Mouse (Mus musculus): ENCODE measurements around the gene Map3k14. TPM values are rescaled to one million over a fixed set of nuclear protein-coding genes. Genes with fewer than 3 reads are reported as not detected.

Map3k14 gene
- polyA plus RNA-seq, 1 experiment from 2014 or later, result 4.8 TPM

DNA sequence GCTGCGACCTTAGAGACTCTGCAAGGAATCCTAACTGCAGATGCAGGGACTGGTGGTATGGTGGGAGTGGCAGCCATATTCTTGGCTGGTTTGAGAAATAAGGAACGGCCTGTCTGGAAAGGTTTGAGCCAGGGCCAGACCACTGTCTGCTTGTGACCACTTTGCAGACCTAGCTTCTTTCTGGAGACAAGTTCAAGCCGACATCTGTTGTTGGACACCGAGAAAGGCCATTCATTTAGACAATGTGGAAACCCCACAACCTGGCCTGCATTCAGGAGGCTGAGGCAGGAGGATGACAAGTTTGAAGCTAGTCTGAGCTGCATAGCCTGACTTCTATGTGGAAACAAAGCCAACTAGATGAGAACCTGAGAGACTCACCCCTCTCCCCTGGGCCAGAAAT is 1.1 kb upstream of the Map3k14 start:
- peak overlapping the region; percentile 90 for H3K4me2 ChIP-seq
- H3K9ac ChIP-seq, result no peak overlapping the region
- no peaks in the 10 kb centered on the region for H3K27me3 ChIP-seq
- H3K4me3 ChIP-seq, result no peak overlapping the region
- H3K36me3 ChIP-seq, result no peaks in the 10 kb centered on the region
- ATAC-seq (ENCODE audit: low FRiP score, low read depth), result no peak
- H3K9me3 ChIP-seq, result no peaks in the 10 kb centered on the region
- peak overlapping the region; percentile 80 for H3K27ac ChIP-seq (replicated peaks)
- WGBS, result 69% methylated on average over 4 of the region's 4 CpGs
- peaks cover 47% of the 10 kb centered on the region for H3K4me1 ChIP-seq (replicated peaks)

DNA sequence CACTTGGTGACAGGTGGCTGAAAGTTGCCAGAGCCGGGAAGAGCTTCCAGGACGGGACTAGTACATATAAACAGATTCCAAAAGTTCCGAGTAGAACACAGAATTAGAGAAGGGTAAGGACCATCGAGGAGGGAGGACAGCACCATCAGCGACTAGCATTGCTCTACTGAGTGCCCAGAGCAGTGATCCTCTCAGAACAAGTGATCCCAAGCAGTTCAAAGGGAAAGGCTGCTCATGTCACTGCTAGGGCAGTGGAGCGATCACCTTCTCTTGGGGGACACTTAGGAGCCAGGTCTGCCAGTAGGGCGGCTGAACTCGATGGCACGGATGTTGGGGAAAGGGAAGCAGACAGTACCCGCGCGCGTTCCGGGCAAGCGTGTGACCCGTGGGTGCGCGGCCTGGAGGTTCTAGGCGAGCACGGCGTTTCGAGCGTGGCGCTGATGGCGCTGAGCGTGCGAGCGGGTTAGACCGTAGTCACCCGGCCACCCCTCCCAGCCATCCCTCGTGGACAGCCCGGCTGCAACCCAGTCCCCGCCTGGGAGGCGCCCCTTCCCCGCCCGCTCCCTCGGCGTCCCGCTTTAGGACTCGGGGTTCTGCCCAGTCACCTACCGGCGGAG is 435 bp downstream of the Map3k14 start:
- Histone ChIP-seq H3K4me2 (peak overlapping the region; percentile 90), H3K36me3 (no peaks in the 10 kb centered on the region), H3K4me3 (peak overlapping the region; percentile 82), H3K9me3 (no peaks in the 10 kb centered on the region), H3K27ac (replicated peaks) (peak overlapping the region; percentile 80), H3K4me1 (replicated peaks) (peaks cover 61% of the 10 kb centered on the region), H3K9ac (peak overlapping the region; percentile 74), H3K27me3 (no peaks in the 10 kb centered on the region)
- WGBS, result under 1% methylated on average over 42 of the region's 42 CpGs
- ATAC-seq (ENCODE audit: low FRiP score, low read depth), result no peak; the same call in 1 of the 2 replicates

DNA sequence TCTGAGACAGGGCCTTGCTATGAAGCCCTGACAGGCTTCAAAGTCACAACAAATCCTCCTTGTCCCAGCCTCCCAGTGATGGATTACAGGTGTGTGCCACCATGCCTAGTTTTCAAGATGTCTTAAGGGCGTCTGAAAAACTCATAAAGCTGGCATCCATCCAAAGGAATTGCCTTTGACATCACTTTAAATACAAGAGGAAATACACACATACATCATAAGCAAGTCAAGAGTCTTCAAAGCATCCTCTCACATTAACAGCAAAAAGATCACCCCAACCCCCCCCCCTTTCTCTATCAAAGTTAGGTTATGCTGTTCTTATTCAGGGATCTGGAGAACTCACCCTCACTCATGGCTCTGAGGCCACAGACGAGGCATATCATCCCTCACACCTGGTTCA is 1.4 kb downstream of the Map3k14 start:
- Histone ChIP-seq H3K4me3 (peak overlapping the region; percentile 82; the same call in 1 of the 2 replicates), H3K4me2 (peak overlapping the region; percentile 90), H3K27me3 (no peaks in the 10 kb centered on the region), H3K4me1 (replicated peaks) (peaks cover 63% of the 10 kb centered on the region), H3K27ac (replicated peaks) (no peak overlapping the region), H3K9ac (no peak overlapping the region), H3K36me3 (no peaks in the 10 kb centered on the region), H3K9me3 (no peaks in the 10 kb centered on the region)
- no peak for ATAC-seq (ENCODE audit: low FRiP score, low read depth)
- WGBS, result 70% methylated on average over 2 of the region's 2 CpGs

DNA sequence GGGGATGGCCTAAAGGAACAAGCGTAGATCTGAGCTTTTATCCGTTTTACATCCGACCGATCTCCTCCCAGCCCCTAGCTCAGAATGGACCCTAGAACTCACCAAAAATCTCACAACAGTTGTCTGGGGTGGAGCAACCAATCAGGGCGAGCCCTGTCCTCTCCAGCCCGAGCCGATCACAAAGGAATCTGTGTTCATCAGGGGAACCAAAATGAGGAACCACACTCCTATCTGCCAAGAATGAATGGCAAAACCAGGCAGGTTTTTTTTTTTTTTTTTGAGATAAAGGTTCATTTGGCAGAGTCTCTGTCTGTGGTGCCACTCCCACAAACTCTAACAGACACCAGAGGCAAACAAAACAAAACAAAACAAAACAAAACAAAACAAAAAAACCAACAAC is 2.1 kb downstream of the Map3k14 start:
- no peaks in the 10 kb centered on the region for H3K9me3 ChIP-seq
- no peaks in the 10 kb centered on the region for H3K36me3 ChIP-seq
- 48% methylated on average over 7 of the region's 7 CpGs for WGBS
- no peak overlapping the region for H3K27ac ChIP-seq (replicated peaks)
- no peak for ATAC-seq (ENCODE audit: low FRiP score, low read depth)
- no peak overlapping the region for H3K9ac ChIP-seq
- H3K4me2 ChIP-seq, result peak overlapping the region; percentile 90
- peaks cover 63% of the 10 kb centered on the region for H3K4me1 ChIP-seq (replicated peaks)
- H3K4me3 ChIP-seq, result no peak overlapping the region
- no peaks in the 10 kb centered on the region for H3K27me3 ChIP-seq

DNA sequence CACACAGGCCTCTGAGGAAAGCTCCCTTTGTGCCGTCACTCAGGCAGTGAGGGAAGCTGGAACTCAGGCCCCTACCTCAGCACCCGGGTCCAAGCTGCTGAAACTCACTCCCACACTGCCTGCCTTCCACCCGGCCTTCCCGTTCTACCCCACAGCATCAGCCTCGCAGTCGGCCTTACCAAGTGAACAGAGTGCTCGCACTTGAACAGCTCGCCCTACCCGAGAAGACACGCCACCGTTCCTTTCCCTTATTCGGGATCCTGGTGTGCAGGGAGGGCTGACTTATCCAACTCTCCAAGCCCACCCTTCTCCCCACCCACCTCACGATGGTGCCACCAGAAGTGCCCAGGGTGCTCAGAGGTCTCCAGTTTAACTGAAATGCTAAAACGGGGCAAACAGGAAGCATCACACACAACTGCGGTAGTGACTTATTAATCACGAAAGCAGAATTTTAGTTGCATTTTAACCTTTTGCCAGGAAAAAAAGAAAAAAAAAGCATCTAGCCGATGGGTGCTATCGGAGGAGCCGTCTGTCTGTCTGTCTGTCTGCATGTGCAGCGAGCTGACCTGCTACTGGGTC is 2.8 kb downstream of the Map3k14 start:
- H3K4me2 ChIP-seq, result peak overlapping the region; percentile 90; the same call in 1 of the 2 replicates
- H3K9ac ChIP-seq, result no peak overlapping the region
- H3K27ac ChIP-seq (replicated peaks), result no peak overlapping the region; the same call in 1 of the 2 replicates
- no peak overlapping the region for H3K4me3 ChIP-seq
- ATAC-seq (ENCODE audit: low FRiP score, low read depth), result no peak
- H3K4me1 ChIP-seq (replicated peaks), result peaks cover 63% of the 10 kb centered on the region
- 70% methylated on average over 20 of the region's 20 CpGs for WGBS
- no peaks in the 10 kb centered on the region for H3K36me3 ChIP-seq
- H3K9me3 ChIP-seq, result no peaks in the 10 kb centered on the region
- no peaks in the 10 kb centered on the region for H3K27me3 ChIP-seq

DNA sequence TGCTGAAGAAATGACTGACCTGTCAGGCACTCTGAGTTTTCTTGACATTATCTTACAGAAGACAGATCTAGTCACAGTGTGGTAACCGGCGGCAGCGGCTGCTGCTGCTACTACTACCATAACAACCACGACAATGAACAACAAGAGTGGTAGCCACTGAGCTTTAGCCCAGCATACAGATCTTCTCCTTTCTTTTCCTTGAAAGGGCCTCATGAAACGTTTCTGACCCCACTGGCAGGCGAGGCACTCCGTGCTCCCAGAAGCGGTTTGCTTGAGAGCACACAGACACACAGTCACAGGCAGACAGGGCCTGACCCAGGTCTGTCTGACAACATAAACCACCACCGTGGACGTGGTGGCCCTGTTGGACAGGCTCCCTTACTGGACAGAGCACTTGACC is 3.7 kb downstream of the Map3k14 start:
- Histone ChIP-seq H3K27me3 (no peaks in the 10 kb centered on the region), H3K36me3 (no peaks in the 10 kb centered on the region), H3K4me1 (replicated peaks) (peaks cover 59% of the 10 kb centered on the region), H3K9ac (no peak overlapping the region), H3K27ac (replicated peaks) (peak overlapping the region; percentile 31; the same call in 1 of the 2 replicates), H3K4me3 (no peak overlapping the region), H3K4me2 (peak overlapping the region; percentile 7; the same call in 1 of the 2 replicates), H3K9me3 (no peaks in the 10 kb centered on the region)
- 22% methylated on average over 10 of the region's 10 CpGs for WGBS
- no peak for ATAC-seq (ENCODE audit: low FRiP score, low read depth)

DNA sequence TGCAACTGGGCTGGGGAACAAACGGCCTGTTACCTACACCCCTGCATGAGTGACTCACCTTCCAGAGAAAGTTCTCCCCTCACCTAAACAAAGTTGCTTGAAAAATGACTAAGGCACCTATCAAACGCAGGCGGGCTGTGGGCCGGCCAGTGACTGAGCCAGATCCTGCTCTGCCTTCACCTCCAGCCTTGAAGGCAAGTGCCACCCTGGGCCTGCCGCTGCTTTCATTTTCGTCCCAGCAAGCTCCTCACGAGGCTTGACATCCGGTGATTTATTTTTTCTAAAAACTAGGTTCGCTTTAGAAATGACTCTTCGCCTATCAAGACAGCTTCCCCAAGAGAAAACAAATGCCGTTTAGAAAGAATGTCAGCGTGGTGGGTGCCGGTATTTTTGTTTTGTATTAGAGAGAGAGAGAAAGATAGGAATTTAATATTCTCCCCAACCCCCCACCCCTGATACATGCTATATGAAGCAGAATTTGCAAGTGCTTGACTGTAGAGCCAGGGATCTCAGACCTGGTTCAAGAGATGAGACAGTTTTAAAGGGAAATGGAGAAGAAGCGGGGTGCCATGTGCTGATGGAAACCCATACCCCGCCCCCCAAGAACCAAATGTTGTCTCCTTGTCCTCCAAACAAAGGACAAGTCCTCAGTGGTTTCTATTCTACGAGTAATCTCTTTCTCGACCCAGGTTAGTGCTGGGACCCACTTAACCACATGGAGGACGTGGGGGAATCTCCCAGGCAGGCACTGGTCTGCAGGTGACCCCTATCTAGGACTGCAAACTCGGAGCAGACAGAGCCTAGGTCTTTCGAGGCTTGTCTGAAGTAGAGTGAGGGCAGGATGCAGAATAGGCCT is 4.6 kb downstream of the Map3k14 start:
- Histone ChIP-seq H3K9ac (no peak overlapping the region), H3K27ac (replicated peaks) (no peak overlapping the region)

DNA sequence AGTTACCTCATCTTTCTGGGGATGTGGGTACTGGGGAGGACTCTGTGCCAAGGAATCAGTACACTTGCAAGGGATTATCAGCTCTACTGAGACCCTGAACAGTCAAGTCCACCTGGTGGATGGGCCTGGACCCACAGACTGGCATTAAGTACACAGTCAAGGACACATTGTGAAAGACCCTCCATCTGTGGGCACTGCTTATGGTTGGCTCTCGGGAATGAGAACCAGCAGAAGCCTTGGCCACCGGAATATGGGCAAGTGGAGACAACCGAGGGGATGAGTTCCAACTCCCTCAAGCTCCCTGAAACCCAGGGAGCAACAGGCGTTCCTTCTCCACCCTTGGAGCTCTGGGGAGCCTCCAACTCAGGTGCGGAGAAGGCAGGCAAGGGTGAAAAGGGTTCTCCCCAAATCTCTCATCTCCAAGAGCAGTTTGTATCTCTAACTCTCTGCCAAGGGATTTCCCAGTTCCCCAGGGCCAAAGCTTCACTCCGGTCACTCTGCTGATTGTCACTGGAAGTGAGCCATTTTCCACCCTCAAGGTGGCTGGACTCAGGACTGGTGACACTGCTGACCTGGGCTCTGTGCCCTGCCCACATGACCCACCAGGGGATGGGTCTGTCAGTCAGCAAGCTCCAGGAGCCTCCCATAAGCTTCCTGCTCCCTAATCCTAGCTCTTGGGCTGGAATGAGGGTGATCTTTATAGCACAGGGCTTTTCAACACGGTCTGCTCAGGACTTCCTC is 5.4 kb downstream of the Map3k14 start:
- Histone ChIP-seq H3K9me3 (no peaks in the 10 kb centered on the region), H3K27ac (replicated peaks) (no peak overlapping the region), H3K36me3 (no peaks in the 10 kb centered on the region), H3K4me3 (no peak overlapping the region), H3K4me2 (no peak overlapping the region), H3K27me3 (no peaks in the 10 kb centered on the region), H3K9ac (no peak overlapping the region), H3K4me1 (replicated peaks) (peaks cover 50% of the 10 kb centered on the region)
- WGBS, result 84% methylated on average over 7 of the region's 7 CpGs
- ATAC-seq (ENCODE audit: low FRiP score, low read depth), result no peak

More for the DNA sequence above, 4.6 kb downstream of the Map3k14 start:
- ATAC-seq (ENCODE audit: low FRiP score, low read depth), result no peak
- Histone ChIP-seq H3K9me3 (no peaks in the 10 kb centered on the region), H3K4me1 (replicated peaks) (peaks cover 51% of the 10 kb centered on the region), H3K4me3 (no peak overlapping the region), H3K36me3 (no peaks in the 10 kb centered on the region), H3K27me3 (no peaks in the 10 kb centered on the region), H3K4me2 (no peak overlapping the region)
- WGBS, result 65% methylated on average over 20 of the region's 20 CpGs

DNA sequence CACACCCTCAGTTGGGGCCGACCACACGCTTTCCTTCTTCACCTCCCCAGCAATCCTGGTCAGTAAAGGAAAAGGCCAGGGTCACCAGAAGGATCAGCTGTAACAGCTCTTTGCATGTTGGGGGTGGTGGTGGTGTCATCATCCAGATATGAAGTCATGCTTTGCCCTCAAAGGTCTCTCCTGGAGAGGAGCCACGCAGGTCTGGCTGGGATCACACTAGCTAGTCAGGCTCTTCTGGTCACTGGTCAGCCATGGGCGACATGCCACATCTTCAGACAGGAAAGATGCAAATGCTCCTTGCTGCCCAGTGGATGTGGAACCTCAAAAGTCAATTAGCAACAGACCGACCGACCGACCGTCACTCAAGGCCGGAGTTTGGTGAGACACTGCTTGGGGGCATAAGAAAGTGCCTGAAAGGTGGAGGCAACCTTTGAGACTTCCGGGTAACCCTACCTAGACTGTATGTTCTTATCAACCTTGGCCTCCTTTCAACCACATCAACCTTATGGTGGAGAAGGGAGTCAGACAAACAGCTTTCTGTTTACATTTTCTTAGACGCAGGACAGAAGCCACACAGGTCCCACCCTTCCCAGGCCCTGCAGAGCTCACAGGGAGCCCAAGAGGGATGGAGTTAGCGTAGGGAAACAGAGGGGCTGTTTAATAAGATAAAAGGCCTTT is 6.6 kb downstream of the Map3k14 start:
- no peaks in the 10 kb centered on the region for H3K9me3 ChIP-seq
- WGBS, result 87% methylated on average over 12 of the region's 12 CpGs
- H3K36me3 ChIP-seq, result no peaks in the 10 kb centered on the region
- H3K27me3 ChIP-seq, result no peaks in the 10 kb centered on the region
- no peak overlapping the region for H3K4me3 ChIP-seq
- no peak overlapping the region for H3K4me2 ChIP-seq
- no peak for ATAC-seq (ENCODE audit: low FRiP score, low read depth)
- H3K4me1 ChIP-seq (replicated peaks), result peaks cover 39% of the 10 kb centered on the region
- no peak overlapping the region for H3K9ac ChIP-seq
- no peak overlapping the region for H3K27ac ChIP-seq (replicated peaks)

DNA sequence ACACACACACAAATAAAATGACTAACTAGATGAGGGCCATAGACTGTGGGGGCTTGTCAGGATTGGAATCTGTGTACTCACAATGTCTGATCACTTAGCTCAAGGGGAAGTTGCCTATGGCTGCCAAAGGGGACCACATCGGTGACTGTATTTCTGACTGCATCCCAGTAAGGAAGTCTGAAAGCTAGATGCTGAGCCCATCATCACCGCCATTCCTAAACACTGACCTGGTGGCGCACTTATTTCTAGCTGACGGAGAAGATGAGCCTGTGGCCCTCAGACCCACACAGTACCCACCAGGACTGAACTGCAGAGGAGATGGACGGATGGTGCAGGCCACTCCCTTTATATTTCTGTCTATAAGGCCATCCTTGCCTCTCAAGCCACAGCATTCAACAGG is 7.2 kb downstream of the Map3k14 start:
- Histone ChIP-seq H3K9ac (no peak overlapping the region), H3K4me1 (replicated peaks) (peaks cover 32% of the 10 kb centered on the region), H3K36me3 (no peaks in the 10 kb centered on the region), H3K27me3 (no peaks in the 10 kb centered on the region), H3K4me2 (no peak overlapping the region), H3K4me3 (no peak overlapping the region), H3K9me3 (no peaks in the 10 kb centered on the region), H3K27ac (replicated peaks) (no peak overlapping the region)
- no peak for ATAC-seq (ENCODE audit: low FRiP score, low read depth)
- 93% methylated on average over 5 of the region's 5 CpGs for WGBS

DNA sequence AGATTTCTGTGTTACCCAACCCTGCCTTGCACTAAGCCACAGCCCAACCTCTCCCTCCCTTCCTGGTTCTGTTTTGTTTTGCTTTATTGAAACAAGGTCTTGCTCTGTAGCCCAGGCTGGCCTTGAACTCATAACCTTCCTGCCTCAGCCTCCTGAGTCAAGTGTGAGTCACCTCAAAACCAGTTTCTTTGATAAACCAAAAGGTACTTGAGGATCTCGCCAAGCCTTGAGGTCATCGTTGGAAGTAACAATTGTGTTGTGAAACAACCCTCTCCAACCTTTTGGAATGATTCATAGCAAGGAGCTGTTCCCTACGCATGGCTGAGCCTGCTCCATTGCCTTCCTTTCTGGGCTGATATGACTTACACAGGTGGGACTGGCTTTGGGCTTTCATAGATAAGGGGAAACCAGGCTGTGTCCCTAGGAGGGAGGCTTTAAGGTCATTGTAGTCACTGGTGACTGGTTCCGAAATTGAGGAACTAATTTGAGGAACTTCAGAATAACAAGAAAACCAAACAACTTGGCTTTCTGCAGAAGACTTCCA is 9.3 kb downstream of the Map3k14 start:
- Histone ChIP-seq H3K4me1 (replicated peaks) (peaks cover 12% of the 10 kb centered on the region), H3K4me3 (no peak overlapping the region), H3K27me3 (no peaks in the 10 kb centered on the region), H3K4me2 (no peak overlapping the region), H3K27ac (replicated peaks) (no peak overlapping the region), H3K9ac (no peak overlapping the region), H3K36me3 (no peaks in the 10 kb centered on the region), H3K9me3 (no peaks in the 10 kb centered on the region)
- WGBS, result 90% methylated on average over 4 of the region's 4 CpGs
- no peak for ATAC-seq (ENCODE audit: low FRiP score, low read depth)
